In the genomic region with DNA sequence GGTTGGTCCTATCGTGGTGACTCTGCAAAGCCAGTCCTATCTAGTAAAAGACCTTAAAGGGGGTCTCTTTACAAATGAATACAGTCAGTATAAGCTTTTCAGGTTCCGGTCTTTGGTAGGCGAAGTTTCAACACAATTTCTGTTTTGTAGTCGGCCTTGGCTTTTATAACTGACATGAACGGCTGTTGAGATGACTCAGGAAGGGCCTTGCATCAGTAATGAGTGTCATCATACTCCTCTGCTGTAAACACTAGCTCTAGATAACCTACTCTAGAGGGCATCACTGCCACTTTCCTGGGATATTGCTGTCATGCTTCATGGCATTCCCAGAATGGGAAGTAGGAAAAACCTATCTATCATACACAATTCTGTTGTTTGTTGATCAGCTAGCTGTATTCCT, we compare ENCODE assay signal across 17 mouse cellular contexts.
"Had no signal": no experiment of that assay in that cellular context is flagged by ENCODE, and none has a peak within 500 bp of the region (broad histone marks: within the 10 kb centered on the region; RNA-seq: fewer than 3 reads in every experiment).

No protein-coding gene starts in this region.

- H3K27me3 ChIP-seq: limb, embryonic 12.5 days; liver, embryonic 13.5 days; lung, embryonic 15.5 days; midbrain, embryonic 13.5 days; neural tube, embryonic 12.5 days; stomach, embryonic 15.5 days had no signal

- H3K4me2 ChIP-seq: limb, embryonic 12.5 days; liver, embryonic 13.5 days; lung, embryonic 15.5 days; midbrain, embryonic 13.5 days; neural tube, embryonic 12.5 days; stomach, embryonic 15.5 days had no signal

- H3K36me3 ChIP-seq: limb, embryonic 12.5 days; liver, embryonic 13.5 days; lung, embryonic 15.5 days; midbrain, embryonic 13.5 days; neural tube, embryonic 12.5 days; stomach, embryonic 15.5 days had no signal

- H3K4me3 ChIP-seq: limb, embryonic 12.5 days; liver, embryonic 13.5 days; lung, embryonic 15.5 days; midbrain, embryonic 13.5 days; neural tube, embryonic 12.5 days; stomach, embryonic 15.5 days had no signal

- DNase-seq: kidney, adult 9 months; kidney, postnatal 36 days; layer of hippocampus, adult 9-11 months; layer of hippocampus, postnatal 36 days; liver; liver, embryonic 13.5 days; liver, postnatal 0 days; lung, postnatal 14 days; retina, postnatal 1 day; right cerebral cortex, postnatal 14 days; thymus, adult 2 months; thymus, postnatal 36 days had no signal
